ENCODE assay signal across 12 mouse cellular contexts in the genomic region with DNA sequence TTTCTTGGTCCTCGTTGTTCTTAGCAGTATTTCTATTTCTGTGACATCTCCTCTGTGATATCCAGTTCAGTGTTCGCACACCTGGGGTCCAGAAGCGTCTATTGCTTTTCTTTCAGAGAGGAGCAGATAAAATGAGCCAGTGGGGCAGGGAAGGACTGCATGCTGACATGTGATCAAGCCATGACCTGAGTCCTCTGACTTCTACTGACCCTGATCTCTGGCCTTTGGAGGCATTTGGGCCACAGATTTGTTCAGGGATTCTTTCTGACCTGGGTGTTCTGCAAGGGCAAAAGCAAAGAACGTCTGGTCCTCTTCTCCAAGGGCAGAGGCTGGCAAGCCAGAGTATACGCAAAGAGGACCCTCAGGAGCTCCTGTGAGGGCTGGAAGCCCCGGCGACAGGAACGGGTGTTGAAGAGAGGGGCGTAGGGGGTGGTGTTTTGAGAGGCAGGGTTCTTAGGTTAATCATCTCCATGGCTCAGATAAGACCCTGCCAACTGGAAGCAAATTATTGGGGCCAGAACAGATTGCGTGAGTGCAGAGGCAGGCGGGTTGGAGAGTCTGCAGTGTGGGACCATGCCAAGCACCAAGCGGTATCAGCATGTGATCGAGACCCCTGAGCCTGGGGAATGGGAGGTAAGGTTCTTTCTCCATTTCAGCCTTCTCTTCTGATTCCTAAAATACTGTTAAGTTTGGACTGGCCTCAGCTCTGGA. TPM values are rescaled to one million over a fixed set of nuclear protein-coding genes. Genes with fewer than 3 reads are reported as not detected.
A peak's percentile ranks its signal among the peaks of the same experiment; 100 is the strongest.
DNase-seq lines count a peak whose midpoint lies in the region; ATAC-seq lines count a peak whose summit lies in the region.
"Had no signal": no experiment of that assay in that cellular context is flagged by ENCODE, and none has a peak within 500 bp of the region (broad histone marks: within the 10 kb centered on the region; RNA-seq: fewer than 3 reads in every experiment).

A gene (plus strand): TSS at position 397 of the 711 bp plus-strand sequence.

- H3K27ac ChIP-seq in heart, embryonic 14.5 days (replicated peaks in 1 of 2; ENCODE audit: control insufficient read depth in 1 of 2, insufficient read depth in 1 of 2, low read depth in 2 of 2, low read length in 2 of 2), result no peak within 1 kb of the TSS
- no peak within 1 kb of the TSS for H3K27ac ChIP-seq in forebrain, embryonic 13.5 days
- H3K27ac ChIP-seq in limb, embryonic 13.5 days, result no peak within 1 kb of the TSS
- no peak within 1 kb of the TSS for H3K27ac ChIP-seq in neural tube, embryonic 12.5 days

- no peak for ATAC-seq in heart, embryonic 14.5 days (ENCODE audit: insufficient number of reproducible peaks, insufficient read depth, low FRiP score, low read depth)
- ATAC-seq in forebrain, embryonic 13.5 days, result no peak
- no peak for ATAC-seq in limb, embryonic 13.5 days (ENCODE audit: low FRiP score, low read depth)
- ATAC-seq in neural tube, embryonic 12.5 days (ENCODE audit: low FRiP score, low read depth), result no peak

- no peak within 1 kb of the TSS for H3K9ac ChIP-seq in heart, embryonic 14.5 days (ENCODE audit: low read length)
- no peak within 1 kb of the TSS for H3K9ac ChIP-seq in forebrain, embryonic 13.5 days
- H3K9ac ChIP-seq in limb, embryonic 13.5 days, result no peak within 1 kb of the TSS
- H3K9ac ChIP-seq in neural tube, embryonic 12.5 days, result no peak within 1 kb of the TSS

- WGBS in heart, embryonic 14.5 days, result 33% methylated on average over 13 of the region's 13 CpGs
- 84% methylated on average over 13 of the region's 13 CpGs for WGBS in forebrain, embryonic 13.5 days
- WGBS in limb, embryonic 13.5 days, result 79% methylated on average over 13 of the region's 13 CpGs
- WGBS in neural tube, embryonic 12.5 days, result 80% methylated on average over 13 of the region's 13 CpGs

- peak within 1 kb of the TSS; percentile 98 for H3K4me2 ChIP-seq in heart, embryonic 14.5 days (ENCODE audit: low read length)
- H3K4me2 ChIP-seq in forebrain, embryonic 13.5 days, result peak within 1 kb of the TSS; percentile 94
- peak within 1 kb of the TSS; percentile 88 for H3K4me2 ChIP-seq in limb, embryonic 13.5 days (replicated peaks)
- H3K4me2 ChIP-seq in neural tube, embryonic 12.5 days (replicated peaks), result peak within 1 kb of the TSS; percentile 99

- intact Hi-C loops in heart, postnatal 10 days (cut with DNase I), result no loop called here

- peaks cover 11% of the 10 kb centered on the region; the same call in 1 of the 2 replicates for H3K36me3 ChIP-seq in heart, embryonic 14.5 days (ENCODE audit: control insufficient read depth, insufficient read depth, low read length)
- peaks cover 13% of the 10 kb centered on the region for H3K36me3 ChIP-seq in forebrain, embryonic 13.5 days (ENCODE audit: poor library complexity, severe bottlenecking)
- peaks cover 21% of the 10 kb centered on the region for H3K36me3 ChIP-seq in limb, embryonic 13.5 days
- peaks cover 15% of the 10 kb centered on the region for H3K36me3 ChIP-seq in neural tube, embryonic 12.5 days

- peaks cover 5 to 11% of the 10 kb centered on the region in 2 experiments; a peak in 1 of 4 replicates for H3K4me1 ChIP-seq in heart, embryonic 14.5 days (ENCODE audit: control insufficient read depth in 2 of 2, insufficient read depth in 2 of 2, low read length in 2 of 2)
- peaks cover 22% of the 10 kb centered on the region for H3K4me1 ChIP-seq in forebrain, embryonic 13.5 days
- H3K4me1 ChIP-seq in limb, embryonic 13.5 days, result peaks cover 14% of the 10 kb centered on the region
- H3K4me1 ChIP-seq in neural tube, embryonic 12.5 days, result peaks cover 22% of the 10 kb centered on the region

- no peaks in the 10 kb centered on the region for H3K9me3 ChIP-seq in heart, embryonic 14.5 days (ENCODE audit: control insufficient read depth, low read length)
- H3K9me3 ChIP-seq in forebrain, embryonic 13.5 days (replicated peaks), result no peaks in the 10 kb centered on the region
- H3K9me3 ChIP-seq in limb, embryonic 13.5 days, result no peaks in the 10 kb centered on the region
- no peaks in the 10 kb centered on the region for H3K9me3 ChIP-seq in neural tube, embryonic 12.5 days

- no peak for DNase-seq in heart, adult 8-10 months (ENCODE audit: low spot score)
- DNase-seq in frontal cortex, postnatal 25 days (ENCODE audit: low spot score in 2 of 2), result no peak
- DNase-seq in spleen, postnatal 14 days (ENCODE audit: low spot score in 2 of 2), result no peak
- no peak for DNase-seq in heart, postnatal 10 days
- DNase-seq: cerebellum, postnatal 14 days; heart, postnatal 36 days; lung, postnatal 10 days; thymus, postnatal 14 days had no signal

- 0 out of 2 replicates have a peak, but pooled peaks cover 3% of the 10 kb centered on the region for H3K27me3 ChIP-seq in heart, embryonic 14.5 days (ENCODE audit: control insufficient read depth, insufficient read depth, low read length)
- H3K27me3 ChIP-seq in forebrain, embryonic 13.5 days, result no peaks in the 10 kb centered on the region
- H3K27me3 ChIP-seq in limb, embryonic 13.5 days, result no peaks in the 10 kb centered on the region
- H3K27me3 ChIP-seq in neural tube, embryonic 12.5 days (replicated peaks), result no peaks in the 10 kb centered on the region

- no peak within 1 kb of the TSS for H3K4me3 ChIP-seq in heart, embryonic 14.5 days (ENCODE audit: control insufficient read depth in 1 of 2, insufficient read depth in 1 of 2, low read depth in 1 of 2, low read length in 2 of 2)
- no peak within 1 kb of the TSS; the same call in 1 of the 2 replicates for H3K4me3 ChIP-seq in forebrain, embryonic 13.5 days
- peak within 1 kb of the TSS; percentile 90; the same call in 1 of the 2 replicates for H3K4me3 ChIP-seq in limb, embryonic 13.5 days
- H3K4me3 ChIP-seq in neural tube, embryonic 12.5 days, result no peak within 1 kb of the TSS

RNA-seq across cellular contexts. Expression of the gene that starts here (rescaled TPM):
- not detected in 2 replicates for polyA plus RNA-seq in heart, embryonic 14.5 days (2014; fragmentation: Nextera tagmentation; extraction: Ambion mirVana)
- total RNA-seq in heart, adult 8-10 months (2022), result not detected
- 0.12 and 0.16 TPM in 2 replicates for polyA plus RNA-seq in forebrain, embryonic 13.5 days (2015; fragmentation: Nextera tagmentation; extraction: Ambion mirVana)
- polyA plus RNA-seq in limb, embryonic 13.5 days (2015; fragmentation: Nextera tagmentation; extraction: Ambion mirVana), result 0.14 and 0.28 TPM in 2 replicates
- 0.23 and 0.49 TPM in 2 replicates for polyA plus RNA-seq in neural tube, embryonic 12.5 days (2016; fragmentation: Nextera tagmentation; extraction: Ambion mirVana)
- total RNA-seq in heart, postnatal 10 days (2021), result not detected
- total RNA-seq: heart, postnatal 36 days had no signal
